Mouse (Mus musculus) heart, embryonic 11.5 days (tissue): ENCODE measurements around the gene Rpl6. TPM values are rescaled to one million over a fixed set of nuclear protein-coding genes. Genes with fewer than 3 reads are reported as not detected.

Source experiments
- ATAC-seq: fragments of 200-750 bp; cut with Nextera tagmentation; replicated peaks from 2 replicates; pipeline ENCODE4 v1.8.0; 2017; ENCODE audit warnings: moderate library complexity; ENCODE audit not compliant: insufficient number of reproducible peaks, low FRiP score, low TSS enrichment
- H3K27ac ChIP-seq: fragments of 300-500 bp; sonication (generic); 2 replicates; pipeline ENCODE4 v1.5.1; 2014; ENCODE audit warnings: mild to moderate bottlenecking, low read depth, low read length
- H3K27me3 ChIP-seq: fragments of 300-500 bp; sonication (generic); 2 replicates; pipeline ENCODE4 v1.6.1; 2014; ENCODE audit warnings: mild to moderate bottlenecking, low read length, mixed read lengths; ENCODE audit not compliant: control insufficient read depth, insufficient read depth
- H3K36me3 ChIP-seq: fragments of 300-500 bp; sonication (generic); 2 replicates; pipeline ENCODE4 v1.6.1; 2014; ENCODE audit warnings: mild to moderate bottlenecking, low read length, moderate library complexity, mixed read lengths; ENCODE audit not compliant: control insufficient read depth, insufficient read depth
- H3K4me1 ChIP-seq: fragments of 300-500 bp; sonication (generic); 2 replicates; pipeline ENCODE4 v1.6.1; 2014; ENCODE audit warnings: low read length; ENCODE audit not compliant: control insufficient read depth, insufficient read depth
- H3K4me2 ChIP-seq: fragments of 300-500 bp; sonication (generic); 2 replicates; pipeline ENCODE4 v1.6.1; 2014; ENCODE audit warnings: mild to moderate bottlenecking, moderate library complexity
- H3K4me3 ChIP-seq: fragments of 300-500 bp; sonication (generic); 2 replicates; pipeline ENCODE4 v1.5.1; 2014; ENCODE audit warnings: low read depth, low read length
- H3K9ac ChIP-seq: fragments of 300-500 bp; sonication (generic); 2 replicates; pipeline ENCODE4 v1.6.1; 2014; ENCODE audit warnings: mild to moderate bottlenecking, low read depth, low read length, moderate library complexity
- H3K9me3 ChIP-seq: fragments of 300-500 bp; sonication (generic); replicated peaks from 2 replicates; pipeline ENCODE4 v1.6.1; 2016; ENCODE audit warnings: low read length; ENCODE audit not compliant: control insufficient read depth
- WGBS: fragments of 180-500 bp; shearing (Covaris S2); extraction: QIAGEN DNeasy Blood & Tissue Kit; methylation state at CpG from one replicate; pipeline ENCODE4 v1.1.7; 2014; ENCODE audit not compliant: insufficient replicate concordance; 5-methylcytosine and 5-hydroxymethylcytosine counted together
- polyA plus RNA-seq: library from polyadenylated mRNA; unstranded; fragments of >200 nt; fragmentation: Nextera tagmentation; extraction: Ambion mirVana; gene quantifications from 2 replicates; pipeline ENCODE4 v1.2.1, GENCODE M21; 2014

The Rpl6 gene
- polyA plus RNA-seq, 1 experiment from 2014 or later: 592 TPM

GRCm38 (mm10) chr5:121245201-121245600, 40.9 kb downstream of the Rpl6 start:
- Histone ChIP-seq H3K27ac (no peak overlapping the region), H3K9ac (no peak overlapping the region; the same call in 1 of the 2 replicates), H3K36me3 (no peaks in the 10 kb centered on the region), H3K4me1 (peaks cover 7% of the 10 kb centered on the region; the same call in 1 of the 2 replicates), H3K9me3 (no peaks in the 10 kb centered on the region), H3K4me3 (no peak overlapping the region), H3K4me2 (no peak overlapping the region), H3K27me3 (no peaks in the 10 kb centered on the region)
- ATAC-seq: no peak
- 81% methylated on average over 7 of the region's 7 CpGs for WGBS

GRCm38 (mm10) chr5:121248766-121249394, 44.6 kb downstream of the Rpl6 start:
- H3K27ac ChIP-seq: no peak overlapping the region

GRCm38 (mm10) chr5:121249693-121250092, 45.4 kb downstream of the Rpl6 start:
- Histone ChIP-seq H3K27me3 (no peaks in the 10 kb centered on the region), H3K9me3 (no peaks in the 10 kb centered on the region), H3K4me3 (no peak overlapping the region), H3K4me1 (peaks cover 3% of the 10 kb centered on the region; the same call in 1 of the 2 replicates), H3K4me2 (no peak overlapping the region), H3K36me3 (no peaks in the 10 kb centered on the region), H3K9ac (no peak overlapping the region), H3K27ac (no peak overlapping the region)
- 90% methylated on average over 3 of the region's 3 CpGs for WGBS
- ATAC-seq: no peak

More at GRCm38 (mm10) chr5:121248766-121249394, 44.6 kb downstream of the Rpl6 start:
- Histone ChIP-seq H3K9me3 (no peaks in the 10 kb centered on the region), H3K27me3 (no peaks in the 10 kb centered on the region), H3K4me3 (no peak overlapping the region), H3K4me2 (no peak overlapping the region), H3K4me1 (peaks cover 3% of the 10 kb centered on the region; the same call in 1 of the 2 replicates), H3K9ac (no peak overlapping the region), H3K36me3 (no peaks in the 10 kb centered on the region)
- WGBS: 63% methylated on average over 3 of the region's 3 CpGs
- ATAC-seq: no peak

- WGBS: 57% methylated on average over 8 of the region's 8 CpGs
- no peak overlapping the region for H3K4me3 ChIP-seq
- H3K9ac ChIP-seq: no peak overlapping the region
- no peaks in the 10 kb centered on the region for H3K36me3 ChIP-seq
- no peak overlapping the region for H3K27ac ChIP-seq
- no peak for ATAC-seq
- no peaks in the 10 kb centered on the region for H3K9me3 ChIP-seq
- no peak overlapping the region for H3K4me2 ChIP-seq
- no peaks in the 10 kb centered on the region for H3K27me3 ChIP-seq
- no peaks in the 10 kb centered on the region; the same call in 1 of the 2 replicates for H3K4me1 ChIP-seq
Observed at GRCm38 (mm10) chr5:121251813-121252212, 47.5 kb downstream of the Rpl6 start.

GRCm38 (mm10) chr5:121253816-121254497, 49.7 kb downstream of the Rpl6 start:
- H3K27ac ChIP-seq: no peak overlapping the region
- no peaks in the 10 kb centered on the region for H3K27me3 ChIP-seq
- no peak overlapping the region for H3K4me2 ChIP-seq
- H3K4me1 ChIP-seq: no peaks in the 10 kb centered on the region; the same call in 1 of the 2 replicates
- H3K9ac ChIP-seq: no peak overlapping the region
- no peaks in the 10 kb centered on the region for H3K9me3 ChIP-seq
- ATAC-seq: no peak
- no peaks in the 10 kb centered on the region for H3K36me3 ChIP-seq
- H3K4me3 ChIP-seq: no peak overlapping the region
- WGBS: 90% methylated on average over 18 of the region's 18 CpGs

- WGBS: 90% methylated on average over 7 of the region's 7 CpGs
Observed at GRCm38 (mm10) chr5:121254977-121255376, 50.7 kb downstream of the Rpl6 start.

More at GRCm38 (mm10) chr5:121254977-121255376, 50.7 kb downstream of the Rpl6 start:
- no peaks in the 10 kb centered on the region for H3K9me3 ChIP-seq
- no peaks in the 10 kb centered on the region for H3K27me3 ChIP-seq
- H3K4me3 ChIP-seq: no peak overlapping the region
- no peak for ATAC-seq
- no peak overlapping the region for H3K9ac ChIP-seq
- H3K4me2 ChIP-seq: no peak overlapping the region
- no peak overlapping the region for H3K27ac ChIP-seq
- peaks cover 2% of the 10 kb centered on the region; the same call in 1 of the 2 replicates for H3K36me3 ChIP-seq
- no peaks in the 10 kb centered on the region for H3K4me1 ChIP-seq

Other genes starting within 250 kb of the Rpl6 start
- gene Rph3a, start 194.4 kb upstream of the Rpl6 start, polyA plus RNA-seq: not detected in 2 replicates
- 23.7 and 33.8 TPM in 2 replicates for gene Ptpn11, start 13.1 kb upstream of the Rpl6 start, polyA plus RNA-seq
- gene Hectd4, start 15.7 kb downstream of the Rpl6 start, polyA plus RNA-seq: 5.3 and 7.3 TPM in 2 replicates
- 60.6 and 69.8 TPM in 2 replicates for gene Trafd1, start 181.2 kb downstream of the Rpl6 start, polyA plus RNA-seq
- gene Naa25, start 193.5 kb downstream of the Rpl6 start, polyA plus RNA-seq: 37.2 and 43.8 TPM in 2 replicates
- 3.5 and 4.0 TPM in 2 replicates for gene Tmem116, start 247.4 kb downstream of the Rpl6 start, polyA plus RNA-seq
- gene Erp29, start 248.0 kb downstream of the Rpl6 start, polyA plus RNA-seq: 137 and 153 TPM in 2 replicates